Mouse (Mus musculus) forebrain, embryonic 11.5 days (tissue): ENCODE data around the gene Setd2. TPM values are rescaled to one million over a fixed set of nuclear protein-coding genes. Genes with fewer than 3 reads are reported as not detected.
A peak's percentile ranks its signal among the peaks of the same experiment; 100 is the strongest.

Experiments used
- ATAC-seq: fragments of 200-750 bp; cut with Nextera tagmentation; replicated peaks from 2 replicates; pipeline ENCODE4 v1.8.0; 2017; ENCODE audit warnings: moderate TSS enrichment; ENCODE audit not compliant: low FRiP score
- DNase-seq: peaks from one replicate; pipeline ENCODE4 v3.0.0-alpha.2; 2017; ENCODE audit warnings: low spot score
- H3K27ac ChIP-seq: fragments of 300-500 bp; sonication (generic); 2 replicates; pipeline ENCODE4 v1.5.1; 2014; ENCODE audit warnings: low read depth, low read length
- H3K27me3 ChIP-seq: fragments of 300-500 bp; sonication (generic); 2 replicates; pipeline ENCODE4 v1.6.1; 2014; ENCODE audit warnings: mild to moderate bottlenecking, low read length, mixed read lengths; ENCODE audit not compliant: control insufficient read depth, insufficient read depth
- H3K36me3 ChIP-seq: fragments of 300-500 bp; sonication (generic); 2 replicates; pipeline ENCODE4 v1.6.1; 2014; ENCODE audit warnings: mild to moderate bottlenecking, low read length, moderate library complexity, mixed read lengths; ENCODE audit not compliant: control insufficient read depth, insufficient read depth
- H3K4me1 ChIP-seq: fragments of 300-500 bp; sonication (generic); replicated peaks from 2 replicates; pipeline ENCODE4 v1.6.1; 2014; ENCODE audit warnings: low read length, mixed read lengths; ENCODE audit not compliant: control insufficient read depth, insufficient read depth
- H3K4me2 ChIP-seq: fragments of 300-500 bp; sonication (generic); 2 replicates; pipeline ENCODE4 v1.6.1; 2014; ENCODE audit warnings: low read depth, mild to moderate bottlenecking, low read length, moderate library complexity, mixed read lengths; ENCODE audit not compliant: severe bottlenecking
- H3K4me3 ChIP-seq: fragments of 300-500 bp; sonication (generic); 2 replicates; pipeline ENCODE4 v1.5.1; 2014; ENCODE audit warnings: low read depth, low read length
- H3K9ac ChIP-seq: fragments of 300-500 bp; sonication (generic); 2 replicates; pipeline ENCODE4 v1.6.1; 2014; ENCODE audit warnings: low read length
- H3K9me3 ChIP-seq: fragments of 300-500 bp; sonication (generic); 2 replicates; pipeline ENCODE4 v1.6.1; 2016; ENCODE audit warnings: low read length, mixed read lengths; ENCODE audit not compliant: control insufficient read depth
- WGBS: fragments of 180-500 bp; shearing (Covaris S2); extraction: QIAGEN DNeasy Blood & Tissue Kit; methylation state at CpG from one replicate; pipeline ENCODE4 v1.1.7; 2014; 5-methylcytosine and 5-hydroxymethylcytosine counted together
- polyA plus RNA-seq: library from polyadenylated mRNA; unstranded; fragments of >200 nt; fragmentation: Nextera tagmentation; extraction: Ambion mirVana; gene quantifications from 2 replicates; pipeline ENCODE4 v1.2.1, GENCODE M21; 2014

Setd2 gene
- polyA plus RNA-seq, 1 experiment from 2014 or later, result 56.9 TPM

- no peak overlapping the region for H3K4me2 ChIP-seq
- ATAC-seq, result no peak
- DNase-seq, result no peak
- no peak overlapping the region for H3K27ac ChIP-seq
- no peak overlapping the region for H3K9ac ChIP-seq
- no peaks in the 10 kb centered on the region for H3K9me3 ChIP-seq
- H3K27me3 ChIP-seq, result peaks cover 2% of the 10 kb centered on the region
- H3K4me3 ChIP-seq, result no peak overlapping the region
- 91% methylated on average over 15 of the region's 15 CpGs for WGBS
- H3K4me1 ChIP-seq, result no peaks in the 10 kb centered on the region; the same call in 1 of the 2 replicates
- H3K36me3 ChIP-seq, result no peaks in the 10 kb centered on the region
Observed at GRCm38 (mm10) chr9:110630171-110630570, 97.8 kb downstream of the Setd2 start.

- H3K27ac ChIP-seq, result no peak overlapping the region
- H3K27me3 ChIP-seq, result peaks cover 2% of the 10 kb centered on the region
- WGBS, result 6% methylated on average over 10 of the region's 10 CpGs
- H3K9ac ChIP-seq, result peak overlapping the region; percentile 2; the same call in 1 of the 2 replicates
- H3K4me1 ChIP-seq, result no peaks in the 10 kb centered on the region
- H3K4me2 ChIP-seq, result peak overlapping the region; percentile 55
- peak overlapping the region; percentile 27 for H3K4me3 ChIP-seq
- H3K36me3 ChIP-seq, result no peaks in the 10 kb centered on the region
- H3K9me3 ChIP-seq, result no peaks in the 10 kb centered on the region
- peak; percentile 89 for DNase-seq
- peak; percentile 34 for ATAC-seq
Observed at GRCm38 (mm10) chr9:110631191-110631590, 98.8 kb downstream of the Setd2 start.

GRCm38 (mm10) chr9:110631651-110632275 is 99.4 kb downstream of the Setd2 start:
- Histone ChIP-seq H3K9me3 (no peaks in the 10 kb centered on the region), H3K4me1 (no peaks in the 10 kb centered on the region), H3K9ac (peak overlapping the region; percentile 2; the same call in 1 of the 2 replicates), H3K36me3 (no peaks in the 10 kb centered on the region), H3K27ac (no peak overlapping the region), H3K4me3 (peak overlapping the region; percentile 27), H3K4me2 (peak overlapping the region; percentile 55), H3K27me3 (peaks cover 2% of the 10 kb centered on the region)
- ATAC-seq, result peak; percentile 62
- DNase-seq, result peak; percentile 78
- WGBS, result 14% methylated on average over 30 of the region's 30 CpGs

GRCm38 (mm10) chr9:110632671-110633070 is 100.3 kb downstream of the Setd2 start:
- no peak for DNase-seq
- Histone ChIP-seq H3K9ac (no peak overlapping the region), H3K36me3 (no peaks in the 10 kb centered on the region), H3K27me3 (peaks cover 2% of the 10 kb centered on the region), H3K27ac (no peak overlapping the region), H3K4me1 (no peaks in the 10 kb centered on the region), H3K9me3 (no peaks in the 10 kb centered on the region), H3K4me2 (no peak overlapping the region), H3K4me3 (no peak overlapping the region)
- ATAC-seq, result no peak
- WGBS, result 83% methylated on average over 15 of the region's 15 CpGs

GRCm38 (mm10) chr9:110633882-110634281 is 101.5 kb downstream of the Setd2 start:
- Histone ChIP-seq H3K36me3 (no peaks in the 10 kb centered on the region), H3K27me3 (peaks cover 2% of the 10 kb centered on the region), H3K4me1 (no peaks in the 10 kb centered on the region), H3K4me3 (no peak overlapping the region), H3K9me3 (no peaks in the 10 kb centered on the region), H3K4me2 (no peak overlapping the region), H3K27ac (no peak overlapping the region), H3K9ac (no peak overlapping the region)
- ATAC-seq (no peak), DNase-seq (no peak)
- 81% methylated on average over 17 of the region's 17 CpGs for whole genome bisulfite sequencing

- peak; percentile 33 for ATAC-seq
- H3K27me3 ChIP-seq, result peaks cover 2% of the 10 kb centered on the region
- H3K4me1 ChIP-seq, result no peaks in the 10 kb centered on the region
- H3K9ac ChIP-seq, result no peak overlapping the region
- H3K9me3 ChIP-seq, result no peaks in the 10 kb centered on the region
- H3K4me3 ChIP-seq, result no peak overlapping the region
- peak; percentile 94 for DNase-seq
- no peak overlapping the region for H3K4me2 ChIP-seq
- no peaks in the 10 kb centered on the region for H3K36me3 ChIP-seq
- 6% methylated on average over 19 of the region's 19 CpGs for WGBS
- no peak overlapping the region for H3K27ac ChIP-seq
Observed at GRCm38 (mm10) chr9:110635225-110635624, 102.8 kb downstream of the Setd2 start.

GRCm38 (mm10) chr9:110638611-110639021 is 106.2 kb downstream of the Setd2 start:
- DNase-seq (no peak), ATAC-seq (no peak)
- Histone ChIP-seq H3K36me3 (no peaks in the 10 kb centered on the region), H3K4me3 (no peak overlapping the region), H3K4me1 (no peaks in the 10 kb centered on the region), H3K27me3 (no peaks in the 10 kb centered on the region), H3K27ac (no peak overlapping the region), H3K9ac (no peak overlapping the region), H3K9me3 (no peaks in the 10 kb centered on the region), H3K4me2 (no peak overlapping the region)
- 91% methylated on average over 10 of the region's 10 CpGs for WGBS

GRCm38 (mm10) chr9:110641006-110641405 is 108.6 kb downstream of the Setd2 start:
- WGBS, result 87% methylated on average over 5 of the region's 5 CpGs
- DNase-seq (no peak), ATAC-seq (no peak)
- H3K27ac ChIP-seq, result no peak overlapping the region
- no peaks in the 10 kb centered on the region for H3K9me3 ChIP-seq
- H3K36me3 ChIP-seq, result no peaks in the 10 kb centered on the region
- H3K4me2 ChIP-seq, result no peak overlapping the region
- no peak overlapping the region for H3K4me3 ChIP-seq
- no peaks in the 10 kb centered on the region for H3K27me3 ChIP-seq
- H3K4me1 ChIP-seq, result no peaks in the 10 kb centered on the region
- H3K9ac ChIP-seq, result no peak overlapping the region
